Mouse (Mus musculus) lung, adult 2 months (tissue): ENCODE measurements around the gene Pet100.

Source experiments
- CTCF ChIP-seq: fragments of 200-500 bp; IDR thresholded peaks from 2 replicates; pipeline ENCODE4 v1.5.1; 2011; ENCODE audit warnings: mild to moderate bottlenecking, low read length, control low read depth; ENCODE audit not compliant: insufficient read depth
- POLR2A ChIP-seq: fragments of 200-500 bp; IDR thresholded peaks from 2 replicates; pipeline ENCODE4 v1.6.1; 2011; ENCODE audit warnings: low read depth, mild to moderate bottlenecking, control low read depth, low read length, borderline replicate concordance; ENCODE audit errors: extremely low read depth

DNA sequence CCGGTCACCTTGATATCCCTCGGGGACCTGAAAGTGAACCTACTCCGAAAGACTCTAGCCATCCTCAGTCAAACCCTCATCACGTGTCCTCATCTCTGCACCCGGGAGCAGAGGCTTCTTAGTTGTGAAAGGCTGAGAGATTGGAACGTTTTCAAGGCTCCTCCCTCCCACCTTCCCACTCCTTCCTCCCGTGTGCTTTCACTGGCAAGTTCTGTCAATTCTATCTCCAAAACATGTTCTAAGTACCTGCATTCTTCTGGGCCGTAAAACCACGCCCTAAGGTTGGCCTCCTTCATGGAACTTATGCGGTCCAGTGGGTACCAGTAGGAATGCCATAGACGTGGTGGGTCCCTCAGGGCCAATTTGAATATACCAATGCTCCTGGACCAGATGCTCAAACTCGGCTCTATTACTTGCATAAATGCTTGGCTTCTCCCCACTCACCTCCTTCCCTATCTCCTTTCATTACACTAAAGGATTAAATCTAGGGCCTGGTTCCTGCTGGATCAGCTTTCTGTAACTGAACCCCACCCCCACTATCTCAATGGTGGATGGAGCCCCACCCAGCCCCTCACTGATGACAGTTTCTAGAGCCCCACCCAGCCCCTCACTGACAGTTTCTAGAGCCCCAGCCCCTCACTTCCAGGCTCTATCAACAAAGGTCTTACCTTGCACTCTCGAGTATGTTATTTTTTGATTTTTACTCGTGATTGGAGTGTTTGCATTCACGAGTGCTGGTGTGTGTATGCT, 45.0 kb upstream of the Pet100 start:
- TF ChIP-seq CTCF (no peak), POLR2A (no peak)
